Mouse (Mus musculus): ENCODE data around the gene Pphln1. TPM values are rescaled to one million over a fixed set of nuclear protein-coding genes. Genes with fewer than 3 reads are reported as not detected.

Gene Pphln1
- polyA plus RNA-seq, 1 experiment = 28.2 TPM

DNA sequence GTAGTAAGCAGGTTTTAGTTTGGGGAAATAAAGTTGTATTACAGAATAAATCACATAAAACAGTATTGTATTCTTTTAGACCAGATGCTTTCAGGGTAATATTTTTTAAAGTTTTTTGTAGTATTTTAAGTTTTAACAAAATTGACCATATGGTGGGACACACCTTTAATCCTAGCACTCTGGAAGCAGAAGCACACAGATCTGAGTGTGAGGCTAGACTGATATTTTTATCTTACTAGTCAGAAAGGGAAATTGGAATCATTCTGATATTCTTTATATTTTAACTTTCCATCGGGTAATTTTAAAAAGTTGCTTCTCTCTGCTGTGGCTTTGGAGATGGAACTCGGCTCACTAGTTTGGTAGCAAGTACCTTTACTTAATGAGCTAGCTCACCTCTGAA, 4.6 kb downstream of the Pphln1 start:
- Histone ChIP-seq H3K4me3 (ENCODE audit: insufficient read depth, poor library complexity, severe bottlenecking) (no peak overlapping the region), H3K79me2 (ENCODE audit: control insufficient read depth, insufficient read depth) (peaks cover 100% of the 10 kb centered on the region), H3K36me3 (ENCODE audit: control insufficient read depth, insufficient read depth) (peaks cover 38% of the 10 kb centered on the region), H3K79me3 (ENCODE audit: low read depth) (peaks cover 84% of the 10 kb centered on the region), H3K27me3 (ENCODE audit: control insufficient read depth, insufficient read depth, insufficient read length) (no peaks in the 10 kb centered on the region), H3ac (ENCODE audit: control insufficient read depth, insufficient read length, low read depth) (no peak overlapping the region)
- TF ChIP-seq CTCF (IDR thresholded peaks at IDR 0.05; ENCODE audit: control insufficient read depth, insufficient read depth, insufficient read length) = no peak
- no peak for TF ChIP-seq USF1 (IDR thresholded peaks at IDR 0.05; ENCODE audit: low read depth)
- no peak for TF ChIP-seq CEBPB (IDR thresholded peaks at IDR 0.05; ENCODE audit: low read depth)
- no peak for TF ChIP-seq MYOD1 (IDR thresholded peaks at IDR 0.05; ENCODE audit: control insufficient read depth, insufficient read length, low read depth)
- TF ChIP-seq MYOG (IDR thresholded peaks at IDR 0.05; ENCODE audit: control insufficient read depth, extremely low read depth, insufficient read length) = no peak

DNA sequence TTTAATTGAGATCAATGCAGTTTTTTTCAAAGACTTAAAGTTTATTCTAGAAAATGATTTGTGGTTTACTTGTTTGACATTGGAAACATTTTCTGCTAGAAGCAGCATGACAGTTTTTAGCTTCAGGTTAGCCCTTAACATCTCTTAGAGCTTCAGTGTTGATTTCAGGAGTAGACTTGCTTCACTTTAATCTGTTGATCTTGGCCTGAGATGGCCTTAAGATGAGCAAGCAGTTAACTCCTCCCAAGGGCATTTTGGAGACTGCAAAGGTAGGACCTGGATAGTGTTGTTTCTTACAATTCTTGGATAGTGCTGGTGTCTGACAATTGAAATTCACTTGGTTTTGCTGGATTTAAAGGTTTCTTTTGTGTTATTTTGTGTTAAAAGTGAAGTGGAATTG, 6.7 kb downstream of the Pphln1 start:
- no peaks in the 10 kb centered on the region for H3K27me3 ChIP-seq (ENCODE audit: control insufficient read depth, insufficient read depth, insufficient read length)
- peaks cover 59% of the 10 kb centered on the region for H3K36me3 ChIP-seq (ENCODE audit: control insufficient read depth, insufficient read depth)

DNA sequence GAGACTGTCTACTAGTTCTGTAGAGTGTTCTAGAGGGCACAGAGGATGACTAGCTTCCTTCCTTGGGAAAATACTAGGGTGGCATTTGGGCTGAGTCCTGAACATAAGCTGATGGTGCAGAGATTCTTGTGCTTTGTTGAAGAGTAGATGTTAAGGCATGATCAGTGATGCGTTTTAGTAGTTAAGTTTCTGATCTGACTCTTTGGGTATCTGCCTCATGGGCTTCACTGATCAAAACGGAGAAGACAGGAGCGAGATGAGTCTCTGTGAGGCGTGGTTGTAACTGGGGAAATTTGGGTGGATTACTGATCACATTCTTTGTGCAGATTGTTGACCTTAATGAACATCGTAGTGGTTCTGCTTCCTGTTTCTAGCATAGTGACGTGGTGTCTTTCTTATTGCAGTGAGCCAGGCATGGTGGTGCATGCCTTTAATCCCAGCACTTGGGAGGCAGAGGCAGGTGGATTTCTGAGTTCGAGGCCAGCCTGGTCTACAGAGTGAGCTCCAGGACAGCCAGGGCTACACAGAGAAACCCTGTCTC, 7.4 kb downstream of the Pphln1 start:
- H3K79me2 ChIP-seq (ENCODE audit: control insufficient read depth, insufficient read depth) = peaks cover 100% of the 10 kb centered on the region

More for the DNA sequence above, 6.7 kb downstream of the Pphln1 start:
- Histone ChIP-seq H3ac (ENCODE audit: control insufficient read depth, insufficient read length, low read depth) (no peak overlapping the region), H3K79me3 (ENCODE audit: low read depth) (peaks cover 85% of the 10 kb centered on the region), H3K4me3 (ENCODE audit: insufficient read depth, poor library complexity, severe bottlenecking) (no peak overlapping the region), H3K79me2 (ENCODE audit: control insufficient read depth, insufficient read depth) (peaks cover 100% of the 10 kb centered on the region)
- TF ChIP-seq MAX (IDR thresholded peaks at IDR 0.05) (no peak), FOSL1 (IDR thresholded peaks at IDR 0.05; ENCODE audit: insufficient read depth, low read length, poor library complexity, severe bottlenecking) (no peak), CTCF (IDR thresholded peaks at IDR 0.05; ENCODE audit: control insufficient read depth, insufficient read depth, insufficient read length) (no peak), MYOD1 (IDR thresholded peaks at IDR 0.05; ENCODE audit: control insufficient read depth, insufficient read length, low read depth) (no peak), MYOG (IDR thresholded peaks at IDR 0.05; ENCODE audit: control insufficient read depth, extremely low read depth, insufficient read length) (no peak), CEBPB (IDR thresholded peaks at IDR 0.05; ENCODE audit: low read depth) (no peak), USF1 (IDR thresholded peaks at IDR 0.05; ENCODE audit: low read depth) (no peak)

DNA sequence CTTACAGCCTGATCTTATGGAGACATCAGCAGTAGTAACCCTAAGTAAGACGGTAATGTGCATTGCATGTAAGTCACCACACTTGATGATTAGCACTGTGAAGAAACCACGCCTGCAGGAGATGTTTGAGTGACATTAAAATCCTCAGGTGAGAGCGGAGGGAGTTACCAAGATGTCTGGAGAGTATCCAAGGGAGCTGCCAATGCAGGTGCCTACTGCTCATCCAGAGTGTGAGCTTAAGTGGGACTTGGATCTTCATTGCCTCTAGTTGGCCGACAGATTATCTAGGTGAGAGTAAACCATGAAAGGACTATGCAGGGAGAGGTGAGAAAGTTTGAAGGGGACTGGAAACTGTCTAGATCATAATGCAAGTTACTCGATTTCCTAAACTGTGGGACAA, 8.3 kb downstream of the Pphln1 start:
- Histone ChIP-seq H3K4me3 (ENCODE audit: insufficient read depth, poor library complexity, severe bottlenecking) (no peak overlapping the region), H3K79me2 (ENCODE audit: control insufficient read depth, insufficient read depth) (peaks cover 100% of the 10 kb centered on the region)

More for the DNA sequence above, 7.4 kb downstream of the Pphln1 start:
- peaks cover 64% of the 10 kb centered on the region for H3K36me3 ChIP-seq (ENCODE audit: control insufficient read depth, insufficient read depth)
- H3K27me3 ChIP-seq (ENCODE audit: control insufficient read depth, insufficient read depth, insufficient read length) = no peaks in the 10 kb centered on the region
- no peak overlapping the region for H3ac ChIP-seq (ENCODE audit: control insufficient read depth, insufficient read length, low read depth)
- H3K79me3 ChIP-seq (ENCODE audit: low read depth) = peaks cover 86% of the 10 kb centered on the region
- H3K4me3 ChIP-seq (ENCODE audit: insufficient read depth, poor library complexity, severe bottlenecking) = no peak overlapping the region
- no peak for TF ChIP-seq CTCF (IDR thresholded peaks at IDR 0.05; ENCODE audit: control insufficient read depth, insufficient read depth, insufficient read length)
- no peak for TF ChIP-seq USF1 (IDR thresholded peaks at IDR 0.05; ENCODE audit: low read depth)
- TF ChIP-seq CEBPB (IDR thresholded peaks at IDR 0.05; ENCODE audit: low read depth) = no peak
- no peak for TF ChIP-seq MAX (IDR thresholded peaks at IDR 0.05)
- TF ChIP-seq MYOD1 (IDR thresholded peaks at IDR 0.05; ENCODE audit: control insufficient read depth, insufficient read length, low read depth) = no peak
- no peak for TF ChIP-seq FOSL1 (IDR thresholded peaks at IDR 0.05; ENCODE audit: insufficient read depth, low read length, poor library complexity, severe bottlenecking)
- no peak for TF ChIP-seq MYOG (IDR thresholded peaks at IDR 0.05; ENCODE audit: control insufficient read depth, extremely low read depth, insufficient read length)

DNA sequence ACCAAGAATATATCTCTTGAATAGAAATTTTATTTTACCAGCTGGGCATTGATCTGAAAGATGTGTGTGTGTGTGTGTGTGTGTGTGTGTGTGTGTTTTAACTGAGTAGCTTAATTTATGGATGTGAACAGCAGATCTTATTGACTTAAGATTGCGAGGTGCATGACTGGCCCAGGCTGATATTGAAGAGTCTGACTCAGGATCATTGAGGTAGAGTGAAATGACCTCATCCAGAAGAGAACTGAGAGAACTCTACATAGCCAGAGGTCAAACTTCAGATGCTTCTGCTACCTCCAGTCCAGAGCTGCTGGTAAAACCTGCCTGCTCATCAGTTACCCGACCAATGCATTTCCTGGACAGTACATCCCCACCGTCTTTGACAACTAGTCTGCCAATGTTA, 14.3 kb downstream of the Pphln1 start:
- peaks cover 81% of the 10 kb centered on the region for H3K79me2 ChIP-seq (ENCODE audit: control insufficient read depth, insufficient read depth)
- peaks cover 75% of the 10 kb centered on the region for H3K36me3 ChIP-seq (ENCODE audit: control insufficient read depth, insufficient read depth)
- H3ac ChIP-seq (ENCODE audit: control insufficient read depth, insufficient read length, low read depth) = no peak overlapping the region
- H3K79me3 ChIP-seq (ENCODE audit: low read depth) = peaks cover 35% of the 10 kb centered on the region
- TF ChIP-seq MYOD1 (IDR thresholded peaks at IDR 0.05; ENCODE audit: control insufficient read depth, insufficient read length, low read depth) (no peak), CEBPB (IDR thresholded peaks at IDR 0.05; ENCODE audit: low read depth) (no peak), CTCF (IDR thresholded peaks at IDR 0.05; ENCODE audit: control insufficient read depth, insufficient read depth, insufficient read length) (no peak), FOSL1 (IDR thresholded peaks at IDR 0.05; ENCODE audit: insufficient read depth, low read length, poor library complexity, severe bottlenecking) (no peak), MAX (IDR thresholded peaks at IDR 0.05) (no peak), USF1 (IDR thresholded peaks at IDR 0.05; ENCODE audit: low read depth) (no peak), MYOG (IDR thresholded peaks at IDR 0.05; ENCODE audit: control insufficient read depth, extremely low read depth, insufficient read length) (no peak)
- no peak overlapping the region for H3K4me3 ChIP-seq (ENCODE audit: insufficient read depth, poor library complexity, severe bottlenecking)
- no peaks in the 10 kb centered on the region for H3K27me3 ChIP-seq (ENCODE audit: control insufficient read depth, insufficient read depth, insufficient read length)

More for the DNA sequence above, 8.3 kb downstream of the Pphln1 start:
- TF ChIP-seq MYOG (IDR thresholded peaks at IDR 0.05; ENCODE audit: control insufficient read depth, extremely low read depth, insufficient read length) (no peak), CTCF (IDR thresholded peaks at IDR 0.05; ENCODE audit: control insufficient read depth, insufficient read depth, insufficient read length) (no peak), FOSL1 (IDR thresholded peaks at IDR 0.05; ENCODE audit: insufficient read depth, low read length, poor library complexity, severe bottlenecking) (no peak), USF1 (IDR thresholded peaks at IDR 0.05; ENCODE audit: low read depth) (no peak), CEBPB (IDR thresholded peaks at IDR 0.05; ENCODE audit: low read depth) (no peak), MYOD1 (IDR thresholded peaks at IDR 0.05; ENCODE audit: control insufficient read depth, insufficient read length, low read depth) (no peak), MAX (IDR thresholded peaks at IDR 0.05) (no peak)
- Histone ChIP-seq H3K79me3 (ENCODE audit: low read depth) (peaks cover 78% of the 10 kb centered on the region), H3K27me3 (ENCODE audit: control insufficient read depth, insufficient read depth, insufficient read length) (no peaks in the 10 kb centered on the region), H3K36me3 (ENCODE audit: control insufficient read depth, insufficient read depth) (peaks cover 64% of the 10 kb centered on the region), H3ac (ENCODE audit: control insufficient read depth, insufficient read length, low read depth) (no peak overlapping the region)

Measured in C2C12 (cell line).